Mouse (Mus musculus): ENCODE results near the gene Foxj3. TPM values are rescaled to one million over a fixed set of nuclear protein-coding genes. Genes with fewer than 3 reads are reported as not detected.

Foxj3 gene
- total RNA-seq, 2 experiments from 2014 or later: 64.6 to 77.5 TPM

DNA sequence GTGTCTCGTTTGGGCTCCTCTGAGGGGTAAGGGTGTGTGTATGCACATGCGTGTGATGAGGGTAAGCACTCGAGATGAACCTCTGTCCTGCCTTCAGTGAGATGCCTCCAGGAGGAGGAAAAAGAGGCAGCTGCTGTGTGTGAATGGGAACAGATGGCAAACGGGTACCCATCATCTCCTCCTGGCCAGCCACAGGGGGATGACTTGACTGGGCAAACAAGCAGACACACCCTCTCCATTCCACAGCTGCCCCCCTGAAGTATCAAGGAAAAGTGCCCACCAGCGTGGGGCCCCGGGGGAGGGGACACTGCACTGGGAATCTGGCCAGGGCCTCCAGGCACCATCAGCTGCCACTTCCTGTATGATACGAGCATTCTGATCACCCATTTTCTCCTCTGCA is 96.5 kb downstream of the Foxj3 start:
- intact Hi-C loops (cut with DNase I): loop anchor here (5.0 kb wide), 1 partner anchor 494 kb away; no protein-coding TSS in a partner anchor
- no peak for DNase-seq (ENCODE audit: low spot score in 2 of 2)

- no peak for DNase-seq (ENCODE audit: low spot score in 2 of 2)
- intact Hi-C loops (cut with DNase I): loop anchor here (5.0 kb wide), 1 partner anchor 493 kb away; no protein-coding TSS in a partner anchor
Measured at GRCm38 (mm10) chr4:119633948-119634347, 97.1 kb downstream of the Foxj3 start.

- intact Hi-C loops (cut with DNase I): loop anchor here (5.0 kb wide), 1 partner anchor 492 kb away; no protein-coding TSS in a partner anchor
- no peak for DNase-seq (ENCODE audit: low spot score in 2 of 2)
Measured at GRCm38 (mm10) chr4:119634908-119635660, 98.3 kb downstream of the Foxj3 start.

DNA sequence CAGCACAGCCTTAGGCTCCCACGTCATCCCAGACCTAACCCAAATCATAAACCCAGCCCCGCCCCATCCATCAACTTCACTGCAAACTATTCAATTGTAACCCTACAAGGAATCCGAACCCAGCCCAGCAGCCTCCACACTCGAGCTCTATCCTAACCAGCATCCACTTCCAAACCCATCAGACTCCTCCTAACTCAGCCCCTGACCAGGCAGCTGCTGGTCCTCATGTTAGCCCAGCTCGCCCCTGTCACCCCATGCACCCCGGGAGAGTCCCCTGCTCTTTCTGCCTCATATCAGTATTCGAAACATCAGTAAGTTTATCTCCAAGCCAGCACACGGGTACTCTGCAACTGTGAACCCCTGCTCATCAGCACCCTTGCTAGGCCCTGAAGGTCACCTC is 98.9 kb downstream of the Foxj3 start:
- intact Hi-C loops (cut with DNase I): no loop called here
- no peak for DNase-seq (ENCODE audit: low spot score in 2 of 2)

DNA sequence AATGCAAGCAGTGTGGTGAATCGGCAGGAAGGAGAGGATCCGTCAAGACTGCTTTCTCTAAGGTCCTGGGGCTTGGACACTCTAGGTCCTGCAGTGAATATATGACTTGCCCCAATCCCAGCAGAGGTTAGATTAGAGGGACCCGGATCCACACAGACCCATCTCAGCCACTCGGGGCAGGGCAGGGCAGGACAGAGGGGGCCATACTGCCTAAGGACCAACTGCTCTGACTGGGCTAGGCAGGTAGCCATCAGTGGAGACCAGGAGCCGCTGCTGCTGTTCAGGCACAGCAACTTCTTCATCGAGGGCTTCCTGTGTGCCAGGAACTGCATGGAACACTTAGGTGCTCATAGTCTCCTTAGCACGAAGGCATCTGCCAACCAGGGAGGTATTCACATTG is 99.9 kb downstream of the Foxj3 start:
- intact Hi-C loops (cut with DNase I): no loop called here
- DNase-seq (ENCODE audit: low spot score in 2 of 2): no peak

DNA sequence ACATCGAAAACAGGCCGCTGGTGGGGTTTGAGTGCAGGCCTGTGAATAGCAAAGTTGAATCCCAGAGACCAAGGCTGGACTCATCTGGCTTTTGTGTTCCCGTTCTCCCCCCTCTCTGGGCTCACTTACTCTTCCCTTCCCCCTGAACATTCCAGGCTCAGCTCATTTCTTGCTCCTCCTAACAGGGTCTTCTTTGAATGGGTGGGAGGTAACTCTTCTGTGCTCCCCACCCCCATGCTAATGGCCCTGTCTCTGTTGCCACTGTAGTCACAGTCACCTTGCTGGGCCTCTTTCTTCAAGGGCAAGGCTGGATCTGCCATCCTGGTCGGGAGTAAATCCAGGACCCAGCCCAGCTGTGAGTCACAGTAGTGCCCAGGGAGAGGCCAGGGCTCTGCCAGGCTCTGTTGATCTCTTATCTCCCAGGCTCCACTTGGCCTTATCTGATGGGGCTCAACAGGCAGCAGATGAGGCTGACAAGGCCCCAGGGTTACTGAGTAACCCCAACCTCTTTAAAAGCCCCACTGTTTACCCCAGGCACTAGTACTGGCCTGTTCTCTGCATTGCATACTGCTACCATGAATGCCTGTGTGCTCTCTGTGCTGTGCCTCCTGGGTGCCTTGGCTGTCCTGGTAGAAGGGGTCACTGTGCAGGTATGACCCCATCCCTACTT is 100.5 kb downstream of the Foxj3 start, which contains the start of gene Guca2a:
Gene Guca2a, plus strand, starts transcription at position 529 of the 670 bp plus-strand sequence.
- intact Hi-C loops (cut with DNase I): no loop called here
- DNase-seq (ENCODE audit: low spot score in 2 of 2): no peak

- no peak for DNase-seq (ENCODE audit: low spot score in 2 of 2)
- intact Hi-C loops (cut with DNase I): no loop called here
Measured at GRCm38 (mm10) chr4:119637946-119638345, 101.1 kb downstream of the Foxj3 start.

- DNase-seq (ENCODE audit: low spot score in 2 of 2): no peak
- intact Hi-C loops (cut with DNase I): no loop called here
Measured at GRCm38 (mm10) chr4:119638656-119639055, 101.9 kb downstream of the Foxj3 start.

DNA sequence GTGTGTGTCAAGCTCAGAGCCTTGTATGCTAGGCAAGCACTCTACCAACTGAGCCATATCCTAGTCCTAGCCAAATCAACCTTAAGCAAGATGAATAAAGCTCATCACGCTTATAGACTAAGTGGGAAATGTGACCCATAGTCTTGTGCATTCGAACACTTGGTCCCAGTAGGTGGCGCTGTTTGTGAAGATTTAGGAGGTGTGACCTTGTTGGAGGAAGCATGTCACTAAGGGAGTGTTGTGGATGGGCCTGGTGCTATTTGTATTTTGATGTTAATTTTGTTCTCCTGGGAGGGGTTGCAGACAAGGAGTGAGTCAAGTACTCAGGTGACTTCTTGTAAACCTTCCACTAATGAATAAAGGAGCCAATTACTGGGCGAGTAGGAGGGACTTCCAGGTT is 105.9 kb downstream of the Foxj3 start:
- DNase-seq (ENCODE audit: low spot score in 2 of 2): no peak
- intact Hi-C loops (cut with DNase I): no loop called here

DNA sequence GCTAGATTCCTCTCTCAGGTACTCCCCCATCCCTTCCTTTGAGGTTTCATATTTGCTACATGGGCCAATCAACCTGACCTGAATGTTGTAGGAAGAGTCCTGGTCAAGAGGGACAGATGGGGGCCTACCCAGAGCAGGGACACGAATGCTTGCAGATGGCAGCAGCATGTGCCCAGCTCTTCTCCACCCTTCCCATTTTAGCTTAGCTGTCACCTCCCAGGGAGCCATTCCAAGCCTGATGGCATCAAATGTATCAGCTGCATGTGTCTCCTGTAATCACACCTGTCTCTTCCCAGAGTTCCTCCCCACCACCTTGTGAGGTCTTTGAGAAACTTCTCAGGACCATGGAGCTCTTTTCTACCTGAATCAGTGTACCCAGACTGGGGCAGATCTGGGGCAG is 120.2 kb downstream of the Foxj3 start:
- intact Hi-C loops (cut with DNase I): no loop called here
- DNase-seq (ENCODE audit: low spot score in 2 of 2): no peak

- no peak for DNase-seq (ENCODE audit: low spot score in 2 of 2)
- intact Hi-C loops (cut with DNase I): no loop called here
Measured at GRCm38 (mm10) chr4:119658246-119658645, 121.4 kb downstream of the Foxj3 start.

- intact Hi-C loops (cut with DNase I): no loop called here
- no peak for DNase-seq (ENCODE audit: low spot score in 2 of 2)
Measured at GRCm38 (mm10) chr4:119658731-119659130, 121.9 kb downstream of the Foxj3 start, which contains the start of gene Guca2b. Gene Guca2b, minus strand, starts transcription at chr4:119658954.

DNA sequence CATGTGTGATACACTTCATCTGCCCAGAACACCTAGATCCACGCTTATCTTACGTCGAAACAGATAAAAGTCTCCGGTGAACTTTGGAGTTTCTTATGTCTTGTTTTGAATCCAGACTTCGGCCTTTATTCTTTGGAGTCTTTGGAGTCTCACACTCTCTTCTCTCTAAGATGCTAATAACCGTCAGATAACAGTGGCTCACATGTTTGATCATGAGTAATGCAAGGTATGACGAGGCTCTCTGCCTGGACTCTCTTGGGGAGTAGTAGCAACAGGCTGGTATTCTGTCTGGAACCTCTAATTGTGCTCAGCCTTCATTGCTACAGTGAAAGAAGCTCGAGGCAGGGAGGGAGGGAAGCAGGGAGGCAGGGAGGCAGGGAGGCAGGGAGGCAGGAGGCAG is 123.2 kb downstream of the Foxj3 start:
- DNase-seq (ENCODE audit: low spot score in 2 of 2): no peak
- intact Hi-C loops (cut with DNase I): loop anchor here (10.0 kb wide), 1 partner anchor 415 kb away; no protein-coding TSS in a partner anchor

- intact Hi-C loops (cut with DNase I): loop anchor here (10.0 kb wide), 1 partner anchor 417 kb away; no protein-coding TSS in a partner anchor
- DNase-seq (ENCODE audit: low spot score in 2 of 2): no peak
Measured at GRCm38 (mm10) chr4:119662151-119662550, 125.3 kb downstream of the Foxj3 start.

- intact Hi-C loops (cut with DNase I): loop anchor here (10.0 kb wide), 1 partner anchor 418 kb away; no protein-coding TSS in a partner anchor
- DNase-seq (ENCODE audit: low spot score in 2 of 2): peak in 1 of 2 experiments; percentile 65
Measured at GRCm38 (mm10) chr4:119662976-119663375, 126.2 kb downstream of the Foxj3 start.

DNA sequence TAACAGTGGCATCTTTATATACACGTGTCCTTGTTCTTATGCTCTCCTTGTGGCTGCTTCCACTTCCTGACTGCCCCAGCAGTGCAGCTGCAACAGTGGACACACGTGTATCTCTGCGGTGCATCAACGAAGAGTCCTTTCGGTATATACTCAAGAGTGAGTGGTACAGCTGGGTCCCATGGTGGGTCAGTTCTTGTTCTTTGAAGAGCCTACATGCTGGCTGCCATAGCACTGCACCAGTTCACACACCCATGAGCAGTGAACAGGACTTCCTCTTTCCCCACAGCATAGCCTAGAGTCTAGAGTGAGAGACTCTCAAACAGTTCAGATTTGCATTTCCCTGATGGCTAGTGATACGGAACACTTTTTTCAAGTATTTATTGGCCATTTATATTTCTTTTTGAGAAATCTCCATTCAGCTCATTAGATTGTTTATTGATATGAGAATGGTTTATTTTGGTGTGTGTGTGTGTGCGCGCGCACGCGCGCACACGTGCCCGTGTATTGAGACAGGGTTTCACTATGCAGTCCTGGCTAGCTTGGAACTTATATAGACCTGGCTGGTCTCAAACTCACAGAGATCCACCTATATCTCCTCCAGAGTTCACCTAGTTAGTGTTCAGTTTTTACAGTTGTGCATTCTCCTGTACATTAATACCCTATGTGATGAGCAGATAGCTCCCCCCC is 126.7 kb downstream of the Foxj3 start:
- intact Hi-C loops (cut with DNase I): loop anchor here (10.0 kb wide), 1 partner anchor 419 kb away; no protein-coding TSS in a partner anchor

DNA sequence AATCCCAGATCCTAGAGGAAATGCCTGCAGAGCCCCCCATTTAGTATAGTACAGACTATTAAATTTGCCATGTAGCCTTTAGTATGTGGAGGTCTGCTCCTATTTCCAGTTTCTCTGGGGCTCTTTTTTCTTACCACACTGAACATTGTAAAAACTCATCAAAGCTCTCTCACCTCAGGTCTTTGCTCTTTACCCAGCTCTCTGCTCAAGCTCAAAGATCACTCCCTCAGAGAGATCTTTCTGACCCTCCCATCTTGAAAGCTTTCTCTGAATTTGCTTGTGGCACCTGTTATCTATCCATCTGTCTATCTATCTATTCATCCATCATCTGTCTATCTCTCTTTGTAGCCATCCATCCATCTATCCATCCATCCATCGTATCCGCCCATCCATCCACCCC is 128.4 kb downstream of the Foxj3 start:
- no peak for DNase-seq (ENCODE audit: low spot score in 2 of 2)
- intact Hi-C loops (cut with DNase I): loop anchor here (10.0 kb wide), 1 partner anchor 420 kb away; no protein-coding TSS in a partner anchor

More for the DNA sequence above, 126.7 kb downstream of the Foxj3 start:
- no peak for DNase-seq (ENCODE audit: low spot score in 2 of 2)

DNA sequence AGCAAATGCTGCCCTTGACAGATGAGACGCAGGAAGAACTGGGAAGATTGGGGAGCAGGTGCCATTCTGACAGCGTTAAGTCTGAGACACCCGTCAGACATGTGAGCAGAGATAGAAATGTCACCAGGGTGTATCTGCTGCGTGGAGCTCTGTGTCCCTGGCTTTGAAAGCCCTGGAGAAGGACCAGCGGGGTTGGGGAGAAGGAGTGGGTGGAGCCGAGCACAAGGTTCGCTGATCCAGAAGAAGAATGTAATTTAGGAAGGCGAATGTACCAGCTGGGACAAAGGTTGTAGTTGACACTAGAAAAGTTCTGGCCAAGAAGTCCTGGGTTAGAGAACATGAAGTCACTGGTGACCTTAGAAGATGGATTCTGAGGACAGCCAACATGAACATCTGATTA is 129.3 kb downstream of the Foxj3 start:
- intact Hi-C loops (cut with DNase I): loop anchor here (10.0 kb wide), 1 partner anchor 421 kb away; no protein-coding TSS in a partner anchor
- DNase-seq (ENCODE audit: low spot score in 2 of 2): no peak

GRCm38 (mm10) chr4:119667454-119667853 is 130.7 kb downstream of the Foxj3 start:
- DNase-seq (ENCODE audit: low spot score in 2 of 2): peak in 1 of 2 experiments; percentile 33
- intact Hi-C loops (cut with DNase I): loop anchor here (10.0 kb wide), 1 partner anchor 423 kb away; no protein-coding TSS in a partner anchor

DNA sequence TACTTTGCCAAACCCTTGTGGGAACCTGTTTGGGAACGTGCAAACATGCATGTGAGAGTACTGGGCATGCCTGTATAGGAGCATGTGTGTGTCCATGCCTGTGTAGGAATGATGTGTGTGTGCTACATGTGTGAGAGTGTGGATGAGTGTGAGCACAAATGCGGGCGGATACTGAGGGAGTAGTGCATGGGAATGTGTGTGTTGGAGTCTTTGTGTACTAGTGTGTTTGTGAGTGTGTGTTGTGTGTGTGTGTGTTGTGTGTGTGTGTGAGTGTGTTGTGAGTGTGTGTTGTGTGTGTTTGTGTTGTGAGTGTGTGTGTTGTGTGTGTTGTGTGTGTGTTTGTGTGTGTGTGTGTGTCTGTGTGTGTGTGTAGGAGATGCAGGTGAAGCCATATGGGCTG is 131.4 kb downstream of the Foxj3 start:
- no peak for DNase-seq (ENCODE audit: low spot score in 2 of 2)
- intact Hi-C loops (cut with DNase I): loop anchor here (10.0 kb wide), 1 partner anchor 423 kb away; no protein-coding TSS in a partner anchor
